Mouse (Mus musculus): Measurements from ENCODE around the gene Rps6kb1.

The Rps6kb1 gene

DNA sequence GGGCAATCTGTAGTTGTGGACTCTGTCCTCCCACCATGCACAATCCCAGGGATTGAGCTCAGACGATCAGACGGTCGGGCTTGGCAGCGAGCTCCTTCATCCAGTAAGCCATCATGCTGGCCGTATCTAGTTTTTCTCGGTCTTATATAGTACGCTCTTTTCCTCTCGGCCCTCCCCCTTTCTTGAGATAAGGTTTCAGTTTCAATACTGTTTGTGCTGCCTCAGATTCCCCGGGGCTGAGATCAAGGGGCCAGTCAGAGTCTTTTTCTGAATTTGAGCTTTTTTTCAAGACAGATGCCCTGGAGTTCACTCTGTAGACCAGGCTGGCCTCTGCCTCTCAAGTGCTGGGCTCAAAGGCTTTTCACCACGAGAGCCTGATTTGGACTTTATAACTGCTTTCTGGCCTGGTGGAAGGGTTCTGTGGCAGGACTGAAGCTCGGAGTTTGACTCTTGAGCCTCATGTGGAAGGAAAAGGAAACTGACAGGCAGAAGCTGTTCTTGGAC is 36.7 kb upstream of the Rps6kb1 start:
- no peak for DNase-seq (ENCODE audit: low read depth, low spot score)

- DNase-seq (ENCODE audit: low read depth, low spot score), result no peak
Measured at GRCm38 (mm10) chr11:86580319-86581113, 35.9 kb upstream of the Rps6kb1 start.

- DNase-seq (ENCODE audit: low read depth, low spot score), result no peak
Measured at GRCm38 (mm10) chr11:86579731-86580318, 35.2 kb upstream of the Rps6kb1 start.

DNA sequence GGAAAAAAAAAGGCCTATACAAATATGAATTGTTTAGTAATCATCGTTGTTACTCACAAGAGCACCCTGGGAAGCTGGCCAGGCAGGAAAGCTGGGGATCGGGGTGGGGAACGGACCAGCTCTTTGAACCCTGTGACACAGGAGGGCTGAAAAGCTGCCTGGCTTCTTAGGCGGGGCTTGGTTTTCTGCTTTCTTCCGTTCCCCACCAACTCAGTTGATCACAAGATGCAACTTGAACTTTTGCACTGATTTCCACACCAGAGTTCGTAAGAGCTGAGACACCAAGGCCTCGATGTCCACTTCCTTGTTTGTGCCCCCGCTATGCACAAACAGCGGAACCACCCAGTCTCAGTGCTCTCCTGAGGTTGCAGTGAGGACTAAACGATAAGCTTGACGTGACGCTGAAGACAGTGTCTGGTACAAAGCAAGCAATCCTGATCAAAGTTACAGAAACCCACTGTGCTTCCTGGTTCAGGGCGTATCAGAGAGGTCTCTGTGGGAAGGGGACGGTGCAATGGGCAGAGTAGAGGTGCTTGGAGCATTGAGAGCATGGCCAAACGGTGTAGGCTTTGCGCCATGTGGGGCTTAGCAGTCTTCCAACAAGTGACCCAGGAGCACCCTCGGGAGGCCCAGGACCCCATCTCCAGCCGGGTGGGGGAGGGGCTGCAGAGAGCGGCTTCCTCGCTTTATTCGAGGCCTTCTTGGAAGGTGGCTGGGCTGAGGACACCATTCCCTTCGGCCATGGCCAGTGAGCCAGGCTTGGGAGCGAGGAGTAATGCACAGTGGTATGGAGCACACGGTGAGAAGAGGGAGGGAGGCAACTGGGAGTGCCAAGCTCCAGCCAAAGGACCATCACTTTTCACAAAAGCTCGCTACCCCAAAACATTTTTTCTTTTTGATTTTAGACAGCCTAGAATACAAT is 34.5 kb upstream of the Rps6kb1 start:
- DNase-seq (ENCODE audit: low read depth, low spot score), result no peak

DNA sequence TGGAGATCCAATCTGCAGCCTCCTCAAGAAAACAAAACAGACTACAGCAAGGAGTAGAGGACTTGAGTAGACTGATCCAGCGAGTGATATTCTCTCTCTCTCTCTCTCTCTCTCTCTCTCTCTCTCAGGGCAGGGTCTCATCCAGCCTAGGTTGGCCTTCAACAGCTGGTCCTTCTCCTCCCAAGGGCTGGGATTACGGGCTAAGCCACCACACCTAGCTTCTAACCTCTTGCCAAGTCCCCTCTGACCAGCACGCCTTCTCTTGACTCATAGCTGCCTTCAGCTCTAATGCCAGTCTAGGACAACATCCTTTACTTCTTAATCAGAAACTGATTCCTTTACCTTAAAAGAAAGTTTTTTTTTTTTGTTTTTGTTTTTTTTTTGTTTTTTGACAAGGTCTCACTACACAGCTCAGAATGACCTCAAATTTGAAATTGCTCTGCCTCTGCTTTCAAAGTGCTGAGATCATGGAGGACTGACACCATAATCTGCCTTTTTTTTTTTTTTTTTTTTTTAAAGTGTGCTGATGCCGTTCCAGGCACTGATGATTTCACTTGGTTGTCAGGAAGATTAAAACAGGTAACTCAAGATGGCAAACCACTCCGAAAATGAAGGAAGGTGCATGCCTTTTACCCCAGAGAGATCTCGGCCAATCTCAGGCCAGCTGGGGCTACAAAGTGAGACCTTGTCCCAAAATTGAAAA is 33.7 kb upstream of the Rps6kb1 start:
- no peak for DNase-seq (ENCODE audit: low read depth, low spot score)

GRCm38 (mm10) chr11:86577231-86577630 is 32.6 kb upstream of the Rps6kb1 start:
- no peak for DNase-seq (ENCODE audit: low read depth, low spot score)

DNA sequence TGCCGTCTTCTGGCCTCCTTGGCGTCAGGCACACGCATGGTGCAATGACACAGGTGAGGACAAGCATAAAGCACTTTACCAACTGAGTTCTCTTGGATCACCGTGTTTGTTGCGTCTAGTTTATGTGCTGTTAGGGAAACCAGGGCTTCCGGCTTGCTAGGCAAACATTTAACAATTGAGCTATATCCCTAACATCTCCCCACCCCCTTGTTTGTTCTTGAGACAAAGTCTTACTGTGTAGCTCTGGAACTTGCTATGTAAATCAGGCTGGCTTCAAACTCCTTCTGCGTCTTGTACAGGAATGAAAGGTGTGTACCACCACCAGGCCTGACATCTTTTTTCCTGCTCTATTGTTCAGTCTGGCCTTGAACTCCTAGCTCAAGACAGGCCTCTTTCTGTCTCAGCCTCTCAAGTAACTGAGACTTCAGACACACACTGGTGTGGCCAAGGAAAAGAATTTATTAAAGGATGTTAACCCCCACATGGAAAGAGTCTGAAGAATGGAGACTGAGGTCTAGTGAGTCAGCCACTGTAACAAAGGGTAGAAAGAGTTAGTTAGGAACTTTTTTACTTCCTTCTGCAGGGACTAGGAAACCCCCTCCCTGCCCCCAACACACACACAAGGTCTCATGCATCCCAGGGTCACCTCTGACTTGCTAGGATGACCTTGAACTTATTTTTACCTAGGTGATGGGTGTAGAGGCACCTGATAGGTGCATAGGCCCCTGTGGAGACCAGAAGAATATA is 31.2 kb upstream of the Rps6kb1 start:
- DNase-seq (ENCODE audit: low read depth, low spot score), result no peak

DNA sequence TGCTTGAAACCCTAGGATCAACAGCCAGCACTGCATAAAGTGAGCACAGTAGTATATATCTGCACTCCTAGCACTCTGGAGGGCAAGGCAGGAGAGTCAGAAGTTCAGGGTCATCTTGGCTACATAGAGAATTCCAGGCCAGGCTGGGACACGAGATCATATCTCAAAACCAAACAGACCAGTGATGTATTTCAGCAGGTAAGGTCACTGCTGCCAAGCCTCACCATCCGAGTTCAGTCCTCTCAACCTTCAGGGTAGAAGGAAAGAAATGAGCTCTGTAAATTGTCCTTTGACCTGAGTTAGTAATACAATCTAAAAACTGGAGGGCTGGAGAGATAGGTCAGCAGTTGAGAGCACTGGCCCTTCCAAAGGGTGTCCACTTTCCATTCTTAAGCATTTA is 29.8 kb upstream of the Rps6kb1 start:
- no peak for DNase-seq (ENCODE audit: low read depth, low spot score)

- no peak for DNase-seq (ENCODE audit: low read depth, low spot score)
Measured at GRCm38 (mm10) chr11:86573646-86574231, 29.1 kb upstream of the Rps6kb1 start.

DNA sequence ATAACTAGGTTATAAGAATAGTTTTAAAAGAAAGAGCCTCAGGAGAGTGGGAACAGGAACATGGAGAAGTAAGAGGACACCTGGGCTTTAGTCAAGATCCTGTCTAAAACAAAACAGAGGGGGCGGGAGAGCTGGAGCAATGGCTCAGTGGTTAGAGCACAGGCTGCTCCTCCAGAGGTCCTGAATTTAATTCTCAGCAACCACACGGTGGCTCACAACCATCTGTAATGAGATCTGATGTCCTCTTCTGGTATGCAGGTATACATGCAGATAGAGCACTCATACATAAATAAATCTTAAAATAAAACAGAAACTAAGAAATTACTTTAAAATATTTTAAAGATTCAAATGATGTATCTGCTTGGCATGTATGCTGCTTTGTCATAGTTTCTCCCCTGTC is 28.0 kb upstream of the Rps6kb1 start:
- no peak for DNase-seq (ENCODE audit: low read depth, low spot score)

GRCm38 (mm10) chr11:86571871-86572270 is 27.3 kb upstream of the Rps6kb1 start:
- DNase-seq (ENCODE audit: low read depth, low spot score), result no peak

DNA sequence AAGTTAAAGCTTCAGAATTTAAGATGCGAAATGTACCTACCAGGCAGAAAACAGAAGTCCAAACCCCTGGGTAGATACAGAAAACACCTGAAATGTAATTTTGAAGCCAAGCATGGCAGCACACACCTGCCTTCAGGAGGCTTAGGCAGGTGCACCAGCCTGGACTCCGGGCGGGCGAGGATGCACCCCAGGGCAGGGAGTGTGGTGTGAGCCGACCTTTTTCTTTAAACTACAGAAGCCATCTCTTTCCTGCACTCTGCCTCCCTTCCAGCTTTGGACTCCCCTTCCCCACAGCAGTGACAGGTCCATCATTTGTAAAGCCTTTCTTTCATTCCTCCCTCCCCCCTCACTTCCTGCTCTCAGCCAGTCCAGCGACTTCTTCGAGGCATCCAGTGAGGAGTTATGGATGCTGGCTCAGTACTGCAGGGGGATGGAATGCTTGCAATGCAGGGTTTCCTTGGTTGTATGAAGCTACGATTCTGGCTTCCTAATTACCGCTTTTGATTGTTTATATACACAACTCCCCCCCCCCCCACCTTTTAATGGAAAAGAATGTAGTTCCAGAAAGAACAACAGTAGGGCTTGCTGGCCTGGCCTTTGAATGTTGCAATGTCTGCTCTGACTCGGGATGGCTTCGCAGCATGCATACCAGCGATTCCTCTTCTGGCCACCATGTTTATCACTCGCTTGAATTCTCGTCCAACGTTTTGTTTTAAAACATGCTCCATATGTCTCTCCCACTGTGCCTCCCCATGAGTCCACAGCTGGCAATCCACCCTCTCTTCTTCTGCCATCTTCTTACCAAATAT is 26.6 kb upstream of the Rps6kb1 start:
- DNase-seq (ENCODE audit: low read depth, low spot score), result no peak

DNA sequence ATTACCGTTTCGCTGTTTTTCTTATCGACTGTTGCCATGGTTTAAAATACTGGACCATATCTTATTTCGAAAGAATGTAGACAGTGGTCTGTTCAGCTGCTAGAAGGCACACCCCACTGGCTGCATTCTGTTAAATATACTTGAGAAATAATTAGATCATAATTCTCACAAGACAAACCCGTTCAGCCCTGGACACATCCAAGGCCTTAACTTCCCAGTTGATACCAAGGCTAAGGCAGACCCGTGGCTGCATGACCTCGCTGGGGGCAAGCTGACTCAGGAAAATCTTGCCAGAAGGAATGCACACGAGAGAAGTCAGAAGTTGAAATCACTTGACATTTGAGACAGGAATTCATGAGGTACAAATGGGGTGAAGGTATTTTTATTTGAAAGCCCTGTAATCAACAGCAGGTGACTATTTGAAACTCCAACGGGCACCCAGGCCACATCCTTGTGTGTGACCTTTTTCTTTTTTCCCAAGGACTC is 25.7 kb upstream of the Rps6kb1 start:
- no peak for DNase-seq (ENCODE audit: low read depth, low spot score)

DNA sequence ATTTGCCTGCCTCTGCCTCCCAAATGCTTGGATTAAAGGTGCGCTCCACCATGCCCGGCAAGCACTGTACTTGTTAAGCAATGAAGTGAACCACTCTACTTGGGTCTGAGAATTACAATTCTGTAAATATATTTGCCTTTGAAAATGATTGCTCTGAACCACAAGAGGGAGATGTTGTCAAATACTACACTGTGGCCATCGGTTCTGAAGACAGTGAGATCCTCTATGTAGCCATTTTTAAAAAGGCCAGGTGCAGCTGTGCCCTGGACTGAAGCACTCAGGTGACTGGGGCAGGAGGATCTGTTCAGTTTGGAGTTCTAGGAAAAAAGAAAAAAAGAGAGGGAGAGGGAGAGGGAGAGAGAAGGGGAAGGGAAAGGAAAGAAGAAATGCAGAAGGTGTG is 23.8 kb upstream of the Rps6kb1 start:
- DNase-seq (ENCODE audit: low read depth, low spot score), result no peak

GRCm38 (mm10) chr11:86558258-86558657 is 13.7 kb upstream of the Rps6kb1 start:
- DNase-seq (ENCODE audit: low read depth, low spot score), result no peak

DNA sequence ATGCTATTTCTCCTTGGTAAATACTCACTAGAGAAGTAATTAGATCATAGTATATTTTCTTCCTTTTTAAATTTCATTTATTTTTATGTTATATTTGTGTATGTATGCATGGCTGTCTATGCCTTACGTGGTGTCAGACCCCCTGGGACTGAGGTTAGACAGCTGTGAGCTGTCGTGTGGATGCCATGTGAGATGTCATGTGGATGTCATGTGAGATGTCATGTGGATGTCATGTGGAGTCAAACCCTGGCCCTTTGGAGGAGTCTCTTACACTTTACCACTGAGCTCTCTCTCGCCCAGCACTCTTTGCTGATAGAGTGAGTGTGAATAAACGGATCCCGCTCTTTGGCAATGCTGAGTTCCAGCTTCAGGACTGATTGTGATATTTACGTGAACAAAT is 8.9 kb upstream of the Rps6kb1 start:
- DNase-seq (ENCODE audit: low read depth, low spot score), result no peak

DNA sequence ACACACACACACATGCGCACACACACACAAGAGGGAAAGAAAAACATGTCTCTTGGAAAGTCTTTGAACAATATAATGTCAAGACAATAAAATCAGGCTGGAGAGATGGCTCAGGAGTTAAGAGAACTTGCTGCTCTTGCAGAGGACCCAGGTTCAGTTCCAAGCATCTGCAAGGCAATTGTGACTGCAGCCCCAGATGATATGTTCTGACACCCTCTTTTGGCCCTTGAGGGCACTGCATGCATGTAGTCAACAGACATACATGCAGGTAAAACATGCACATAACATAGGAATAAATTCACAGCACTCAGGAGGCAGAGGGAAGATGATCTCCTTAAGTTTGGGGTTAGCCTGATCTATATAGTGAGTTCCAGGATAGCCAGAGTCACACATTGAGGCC is 2.8 kb upstream of the Rps6kb1 start:
- DNase-seq (ENCODE audit: low read depth, low spot score), result no peak

GRCm38 (mm10) chr11:86545556-86545955 is 951 bp upstream of the Rps6kb1 start:
- DNase-seq (ENCODE audit: low read depth, low spot score), result no peak

GRCm38 (mm10) chr11:86543960-86544638 is 506 bp downstream of the Rps6kb1 start:
- no peak for DNase-seq (ENCODE audit: low read depth, low spot score)

Measured in telencephalon, adult 2 months (tissue).